8 mouse cellular contexts compared by ENCODE assay signal in genomic region chr8:120426622-120427385, GRCm38 (mm10).
A peak's percentile ranks its signal among the peaks of the same experiment; 100 is the strongest.
DNase-seq lines count a peak whose midpoint lies in the region; ATAC-seq lines count a peak whose summit lies in the region.

No protein-coding gene starts in this region.

- H3K9ac ChIP-seq in hindbrain, embryonic 11.5 days (ENCODE audit: low read depth, low read length) = no peak overlapping the region
- H3K9ac ChIP-seq in stomach, embryonic 16.5 days (ENCODE audit: low read length) = peak overlapping the region; percentile 56; the same call in 1 of the 2 replicates

- WGBS in hindbrain, embryonic 11.5 days = 56% methylated on average over 20 of the region's 20 CpGs
- WGBS in stomach, embryonic 16.5 days = 43% methylated on average over 20 of the region's 20 CpGs

- no peaks in the 10 kb centered on the region for H3K36me3 ChIP-seq in hindbrain, embryonic 11.5 days (ENCODE audit: control insufficient read depth, insufficient read depth, low read length)
- no peaks in the 10 kb centered on the region for H3K36me3 ChIP-seq in stomach, embryonic 16.5 days (ENCODE audit: control insufficient read depth, insufficient read depth, low read length)

- peak overlapping the region; percentile 89 for H3K27ac ChIP-seq in hindbrain, embryonic 11.5 days (ENCODE audit: low read depth, low read length)
- H3K27ac ChIP-seq in stomach, embryonic 16.5 days (ENCODE audit: low read length) = peak overlapping the region; percentile 79

- no peaks in the 10 kb centered on the region for H3K27me3 ChIP-seq in hindbrain, embryonic 11.5 days (ENCODE audit: control insufficient read depth, insufficient read depth, low read length)
- no peaks in the 10 kb centered on the region for H3K27me3 ChIP-seq in stomach, embryonic 16.5 days (ENCODE audit: control insufficient read depth, insufficient read depth, low read length)

- ATAC-seq in hindbrain, embryonic 11.5 days (ENCODE audit: low FRiP score) = no peak
- 0 out of 2 replicates have a peak, but pooled peaks have one; percentile 16 for ATAC-seq in megakaryocyte, adult 5-6 weeks (ENCODE audit: poor library complexity, severe bottlenecking)
- no peak for ATAC-seq in stomach, embryonic 16.5 days (ENCODE audit: insufficient read depth, low FRiP score)

- DNase-seq in testis, postnatal 10 days (ENCODE audit: low spot score) = peak; percentile 62
- no peak for DNase-seq in testis, postnatal 14 days (ENCODE audit: low spot score)
- DNase-seq in frontal cortex, postnatal 10 days (ENCODE audit: low spot score in 2 of 2) = peak; percentile 62 to 64
- DNase-seq in hindbrain, embryonic 11.5 days (ENCODE audit: low spot score) = no peak
- peak; percentile 85 to 87 for DNase-seq in layer of hippocampus, postnatal 36 days
- no peak for DNase-seq in ovary, postnatal 36 days (ENCODE audit: low spot score)

- peaks cover 42% of the 10 kb centered on the region for H3K4me1 ChIP-seq in hindbrain, embryonic 11.5 days (replicated peaks; ENCODE audit: control insufficient read depth, insufficient read depth, low read length)
- H3K4me1 ChIP-seq in stomach, embryonic 16.5 days (ENCODE audit: control insufficient read depth, insufficient read depth, low read length) = peaks cover 45% of the 10 kb centered on the region

- no peaks in the 10 kb centered on the region for H3K9me3 ChIP-seq in hindbrain, embryonic 11.5 days (ENCODE audit: control insufficient read depth, low read length)
- no peaks in the 10 kb centered on the region for H3K9me3 ChIP-seq in stomach, embryonic 16.5 days (replicated peaks; ENCODE audit: control insufficient read depth, low read length)

- no peak overlapping the region for H3K4me3 ChIP-seq in hindbrain, embryonic 11.5 days (ENCODE audit: low read depth, low read length)
- no peak overlapping the region for H3K4me3 ChIP-seq in stomach, embryonic 16.5 days (replicated peaks; ENCODE audit: low read length)

- H3K4me2 ChIP-seq in hindbrain, embryonic 11.5 days (replicated peaks; ENCODE audit: low read depth, low read length) = no peak overlapping the region
- H3K4me2 ChIP-seq in stomach, embryonic 16.5 days (ENCODE audit: low read depth, low read length) = no peak overlapping the region

Comparison
In these comparisons a context has a peak if more than half of its experiments do, and no peak if none do; other contexts are left out.
1. DNase-seq: peak in testis, postnatal 10 days (single experiment), frontal cortex, postnatal 10 days (2 of 2) and layer of hippocampus, postnatal 36 days (2 of 2); none in testis, postnatal 14 days (single experiment), hindbrain, embryonic 11.5 days (single experiment) and ovary, postnatal 36 days (single experiment).